Mouse (Mus musculus): ENCODE results near the gene Efcab10. TPM values are rescaled to one million over a fixed set of nuclear protein-coding genes. Genes with fewer than 3 reads are reported as not detected.

Efcab10 gene
- polyA plus RNA-seq, 1 experiment: 1.8 TPM

GRCm38 (mm10) chr12:33369555-33369954 lies 25.1 kb upstream of the Efcab10 start:
- TF ChIP-seq POLR2A (IDR thresholded peaks at IDR 0.05; ENCODE audit: borderline replicate concordance, extremely low read depth, insufficient read depth, insufficient read length, poor library complexity, severe bottlenecking): no peak
- TF ChIP-seq CTCF (IDR thresholded peaks at IDR 0.05; ENCODE audit: borderline replicate concordance, extremely low read depth, insufficient read depth, insufficient read length): no peak
- DNase-seq (ENCODE audit: low read depth): no peak

- TF ChIP-seq CTCF (IDR thresholded peaks at IDR 0.05; ENCODE audit: borderline replicate concordance, extremely low read depth, insufficient read depth, insufficient read length) (peak; percentile 87), POLR2A (IDR thresholded peaks at IDR 0.05; ENCODE audit: borderline replicate concordance, extremely low read depth, insufficient read depth, insufficient read length, poor library complexity, severe bottlenecking) (no peak)
Measured at GRCm38 (mm10) chr12:33379624-33380445, 14.8 kb upstream of the Efcab10 start.

DNA sequence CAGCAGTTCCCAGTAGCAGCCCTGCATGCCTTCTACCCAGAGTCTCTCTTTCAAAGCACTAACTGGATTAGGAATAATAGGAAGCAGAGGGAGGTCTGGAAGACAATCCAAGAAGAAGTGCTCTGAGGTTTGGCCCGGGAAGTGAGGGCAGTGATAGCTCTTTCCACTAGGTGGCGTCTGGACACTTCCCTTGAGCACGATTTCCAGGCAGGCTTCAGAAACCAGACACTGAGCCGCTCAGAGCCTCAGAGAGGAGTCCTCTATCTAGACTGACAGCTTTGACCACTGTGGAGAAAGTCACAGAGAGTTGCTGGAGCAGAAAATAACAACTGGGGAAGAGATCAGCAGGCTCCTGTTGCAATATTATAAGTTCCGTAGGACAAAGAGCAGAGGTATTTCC lies 5.8 kb upstream of the Efcab10 start:
- peak; percentile 87 for TF ChIP-seq CTCF (IDR thresholded peaks at IDR 0.05; ENCODE audit: borderline replicate concordance, extremely low read depth, insufficient read depth, insufficient read length)
- no peak for TF ChIP-seq POLR2A (IDR thresholded peaks at IDR 0.05; ENCODE audit: borderline replicate concordance, extremely low read depth, insufficient read depth, insufficient read length, poor library complexity, severe bottlenecking)
- peak; percentile 88 for DNase-seq (ENCODE audit: low read depth)

More at GRCm38 (mm10) chr12:33379624-33380445, 14.8 kb upstream of the Efcab10 start:
- peak; percentile 87 for DNase-seq (ENCODE audit: low read depth)

DNA sequence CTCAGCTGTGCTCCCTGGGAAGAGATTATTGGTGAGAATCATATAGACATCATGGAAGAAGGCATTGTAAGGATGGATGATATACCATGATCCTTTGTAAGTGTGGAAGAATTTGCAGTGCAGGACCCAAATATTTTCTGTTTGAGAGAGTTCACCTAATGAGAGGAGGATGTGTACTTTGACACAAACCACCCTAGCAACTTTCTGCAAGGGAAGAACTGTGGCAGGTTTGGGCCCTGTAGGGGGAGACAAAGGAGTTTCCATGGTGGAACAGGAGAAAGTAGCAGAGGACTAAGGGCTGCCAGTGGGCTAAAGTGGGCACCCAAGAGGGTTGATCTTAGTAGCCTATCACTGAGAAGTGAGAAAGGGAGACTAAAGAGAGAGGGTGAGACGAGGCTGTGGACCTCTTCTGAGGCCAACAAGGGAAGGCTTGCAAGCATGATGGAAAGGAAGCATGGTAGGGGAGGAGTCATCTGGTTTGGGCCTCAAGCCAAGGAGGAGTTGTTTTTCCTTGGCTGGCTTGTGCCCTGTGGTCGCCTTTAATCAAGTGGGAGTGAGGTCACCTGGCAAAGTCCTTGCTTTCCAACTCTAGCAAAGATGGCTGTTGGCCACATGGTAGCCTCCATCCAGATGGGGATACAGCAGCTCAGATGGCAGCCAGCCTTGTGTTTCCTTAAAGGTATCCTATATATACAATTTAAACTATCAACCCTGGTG lies 3.7 kb upstream of the Efcab10 start:
- no peak for TF ChIP-seq POLR2A (IDR thresholded peaks at IDR 0.05; ENCODE audit: borderline replicate concordance, extremely low read depth, insufficient read depth, insufficient read length, poor library complexity, severe bottlenecking)
- no peak for TF ChIP-seq CTCF (IDR thresholded peaks at IDR 0.05; ENCODE audit: borderline replicate concordance, extremely low read depth, insufficient read depth, insufficient read length)
- DNase-seq (ENCODE audit: low read depth): no peak

DNA sequence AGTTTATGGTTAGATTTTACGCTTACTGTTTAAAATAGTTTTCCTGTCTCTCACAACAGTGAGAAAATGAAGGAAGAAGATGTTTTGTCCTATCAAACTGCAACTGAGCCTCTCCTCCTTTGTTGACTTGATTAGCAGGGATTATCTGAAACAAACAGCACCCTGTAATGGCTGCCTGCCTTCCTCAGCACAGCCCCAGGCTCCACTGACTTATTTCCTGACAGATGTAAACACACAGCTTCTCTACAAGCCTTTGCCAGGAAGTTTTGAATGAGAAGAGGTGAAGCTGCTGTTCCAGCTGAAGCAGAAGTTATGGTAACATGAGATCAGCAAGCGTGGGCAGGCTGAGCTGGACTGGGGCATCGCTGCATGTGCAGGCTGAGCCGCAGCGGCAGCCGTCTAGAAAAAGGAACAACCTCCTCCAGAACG lies 8.6 kb downstream of the Efcab10 start:
- no peak for DNase-seq (ENCODE audit: low read depth)

DNA sequence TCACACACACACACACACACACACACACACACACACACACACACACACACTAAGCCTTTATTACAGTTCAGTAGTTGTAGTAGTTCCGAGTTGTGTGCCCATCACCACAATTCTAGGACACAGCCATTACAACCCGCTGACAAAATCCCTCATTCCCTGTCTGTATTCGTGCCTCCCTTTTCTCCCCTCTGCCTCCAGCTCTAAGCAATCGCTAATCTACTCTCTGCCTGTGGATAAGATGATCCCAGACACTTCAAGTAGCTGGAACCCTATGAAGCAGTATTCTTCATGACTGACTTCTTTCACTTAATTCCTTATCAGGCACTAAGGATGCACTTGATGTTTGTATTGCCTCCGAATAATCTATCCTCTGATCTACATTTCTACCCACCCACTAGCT lies 10.3 kb downstream of the Efcab10 start:
- no peak for TF ChIP-seq CTCF (IDR thresholded peaks at IDR 0.05; ENCODE audit: borderline replicate concordance, extremely low read depth, insufficient read depth, insufficient read length)
- no peak for TF ChIP-seq POLR2A (IDR thresholded peaks at IDR 0.05; ENCODE audit: borderline replicate concordance, extremely low read depth, insufficient read depth, insufficient read length, poor library complexity, severe bottlenecking)
- no peak for DNase-seq (ENCODE audit: low read depth)

More for the DNA sequence above, 8.6 kb downstream of the Efcab10 start:
- TF ChIP-seq POLR2A (IDR thresholded peaks at IDR 0.05; ENCODE audit: borderline replicate concordance, extremely low read depth, insufficient read depth, insufficient read length, poor library complexity, severe bottlenecking): no peak
- TF ChIP-seq CTCF (IDR thresholded peaks at IDR 0.05; ENCODE audit: borderline replicate concordance, extremely low read depth, insufficient read depth, insufficient read length): no peak

DNA sequence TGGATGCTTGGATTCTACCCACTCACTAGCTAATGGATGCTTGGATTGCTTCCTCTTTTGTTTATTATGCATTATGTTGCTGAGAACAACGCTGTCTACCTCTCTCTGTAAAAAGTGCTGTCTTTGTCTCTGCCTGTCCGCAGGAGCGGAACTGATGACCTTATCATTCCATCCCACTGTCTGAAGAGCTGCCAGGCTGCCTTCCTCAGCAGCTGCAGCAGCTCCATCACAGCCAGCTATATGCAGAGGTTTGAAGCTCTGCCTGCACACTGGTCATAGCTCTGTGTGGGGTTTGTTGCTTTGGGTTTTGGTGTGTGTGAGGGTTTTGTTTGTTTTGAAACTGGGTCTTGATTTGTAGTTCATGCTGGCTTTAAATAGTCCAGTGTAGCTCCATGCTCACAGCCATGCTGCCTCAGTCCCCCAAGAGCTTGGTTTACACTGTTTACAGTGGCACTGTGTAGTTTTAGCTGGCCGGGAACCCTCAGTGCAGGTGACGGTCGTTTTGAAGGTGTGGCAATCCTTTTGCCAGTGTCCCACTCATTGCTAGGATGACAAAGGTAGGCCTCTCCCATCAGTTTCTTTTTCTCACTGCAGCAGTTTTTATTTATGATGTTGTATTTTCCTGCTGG lies 10.9 kb downstream of the Efcab10 start:
- DNase-seq (ENCODE audit: low read depth): peak; percentile 43
- TF ChIP-seq POLR2A (IDR thresholded peaks at IDR 0.05; ENCODE audit: borderline replicate concordance, extremely low read depth, insufficient read depth, insufficient read length, poor library complexity, severe bottlenecking) (no peak), CTCF (IDR thresholded peaks at IDR 0.05; ENCODE audit: borderline replicate concordance, extremely low read depth, insufficient read depth, insufficient read length) (no peak)

GRCm38 (mm10) chr12:33411580-33412151 lies 17.0 kb downstream of the Efcab10 start:
- TF ChIP-seq POLR2A (IDR thresholded peaks at IDR 0.05; ENCODE audit: borderline replicate concordance, extremely low read depth, insufficient read depth, insufficient read length, poor library complexity, severe bottlenecking) (no peak), CTCF (IDR thresholded peaks at IDR 0.05; ENCODE audit: borderline replicate concordance, extremely low read depth, insufficient read depth, insufficient read length) (no peak)
- peak; percentile 43 for DNase-seq (ENCODE audit: low read depth)

- peak; percentile 90 for DNase-seq (ENCODE audit: low read depth)
- TF ChIP-seq POLR2A (IDR thresholded peaks at IDR 0.05; ENCODE audit: borderline replicate concordance, extremely low read depth, insufficient read depth, insufficient read length, poor library complexity, severe bottlenecking): no peak
- peak; percentile 78; the same call in 1 of the 2 replicates for TF ChIP-seq CTCF (IDR thresholded peaks at IDR 0.05; ENCODE audit: borderline replicate concordance, extremely low read depth, insufficient read depth, insufficient read length)
Measured at GRCm38 (mm10) chr12:33424329-33424728, 29.7 kb downstream of the Efcab10 start.

DNA sequence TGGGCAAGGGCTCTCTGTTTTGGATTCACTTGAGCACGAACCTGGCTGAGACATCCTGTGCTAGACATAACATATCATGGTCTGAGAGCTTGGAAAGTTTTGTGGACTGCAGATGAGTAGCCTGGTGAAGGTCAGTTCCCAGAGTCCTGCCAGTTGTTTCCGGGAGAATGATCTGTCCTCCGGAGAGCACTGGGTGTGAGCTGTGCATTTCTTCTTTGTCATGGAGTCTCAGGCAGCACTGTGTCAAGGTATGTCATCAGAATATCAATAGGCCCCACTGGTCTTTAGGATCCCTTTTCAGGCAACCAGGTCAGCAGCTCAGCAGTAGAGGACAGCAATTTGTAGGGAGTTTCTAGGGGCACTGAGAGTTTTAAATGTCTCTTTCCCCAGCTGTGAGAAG lies 32.6 kb downstream of the Efcab10 start:
- no peak for TF ChIP-seq CTCF (IDR thresholded peaks at IDR 0.05; ENCODE audit: borderline replicate concordance, extremely low read depth, insufficient read depth, insufficient read length)
- no peak for TF ChIP-seq POLR2A (IDR thresholded peaks at IDR 0.05; ENCODE audit: borderline replicate concordance, extremely low read depth, insufficient read depth, insufficient read length, poor library complexity, severe bottlenecking)
- DNase-seq (ENCODE audit: low read depth): no peak

DNA sequence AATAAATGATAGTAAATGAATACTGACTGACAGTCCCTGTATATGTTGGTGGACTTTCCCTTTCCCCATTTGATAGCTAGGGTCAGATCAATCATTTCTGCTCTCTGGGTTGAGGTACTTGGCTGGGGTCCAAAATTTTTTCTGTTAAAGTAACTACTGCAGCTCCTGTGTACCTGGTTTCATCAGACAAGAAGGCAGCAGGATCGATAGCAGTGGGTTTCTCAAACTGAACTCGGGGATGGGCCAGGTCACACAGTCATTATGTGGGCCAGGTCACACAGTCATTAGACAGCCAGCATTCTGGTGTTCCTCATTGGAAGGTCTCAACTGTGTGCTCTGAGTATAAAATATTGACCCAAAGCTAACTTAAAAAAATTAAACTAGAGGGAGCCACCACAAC lies 33.1 kb downstream of the Efcab10 start:
- DNase-seq (ENCODE audit: low read depth): no peak

More for the DNA sequence above, 33.1 kb downstream of the Efcab10 start:
- TF ChIP-seq POLR2A (IDR thresholded peaks at IDR 0.05; ENCODE audit: borderline replicate concordance, extremely low read depth, insufficient read depth, insufficient read length, poor library complexity, severe bottlenecking) (no peak), CTCF (IDR thresholded peaks at IDR 0.05; ENCODE audit: borderline replicate concordance, extremely low read depth, insufficient read depth, insufficient read length) (no peak)
